Mouse (Mus musculus) G1E (cell line): ENCODE results near the gene Kdm5c. TPM values are rescaled to one million over a fixed set of nuclear protein-coding genes. Genes with fewer than 3 reads are reported as not detected.
"Not testable (repeated sequence)": the region's sequence is repeated elsewhere in the genome, so short reads cannot be mapped to it uniquely, and the experiment has no call there.

Experiments used
- ATAC-seq: 2 replicates; pipeline ENCODE4 v1.8.0; 2016; ENCODE audit warnings: mild to moderate bottlenecking; ENCODE audit not compliant: insufficient number of reproducible peaks, poor library complexity, low FRiP score, severe bottlenecking; ENCODE audit errors: extremely low read depth
- DNase-seq: peaks from one replicate; pipeline ENCODE4 v3.0.0; 2012; ENCODE audit warnings: low spot score
- H3K27me3 ChIP-seq: 2 replicates; pipeline ENCODE4 v1.6.1; 2012; ENCODE audit warnings: mild to moderate bottlenecking, low read length, inconsistent platforms; ENCODE audit not compliant: insufficient read depth
- H3K36me3 ChIP-seq: replicated peaks from 2 replicates; pipeline ENCODE3; 2012; ENCODE audit warnings: mild to moderate bottlenecking, inconsistent platforms
- H3K4me1 ChIP-seq: 2 replicates; pipeline ENCODE4 v1.6.1; 2012; ENCODE audit warnings: low read depth, low read length, inconsistent platforms, mixed read lengths; ENCODE audit not compliant: insufficient read depth
- H3K4me3 ChIP-seq: 2 replicates; pipeline ENCODE4 v1.5.1; 2012; ENCODE audit warnings: low read depth, mild to moderate bottlenecking, inconsistent platforms, low read length, moderate library complexity, mixed read lengths
- H3K9me3 ChIP-seq: replicated peaks from 2 replicates; pipeline ENCODE4 v1.6.1; 2012; ENCODE audit warnings: inconsistent platforms
- CTCF ChIP-seq: IDR thresholded peaks from 2 replicates; pipeline ENCODE4 v1.5.1; 2012; ENCODE audit warnings: low read depth, low read length, inconsistent platforms, mixed read lengths
- GATA1 ChIP-seq: IDR thresholded peaks from 2 replicates; pipeline ENCODE4 v1.6.1; 2012; ENCODE audit warnings: borderline replicate concordance, low read length, inconsistent platforms, mixed read lengths
- GATA2 ChIP-seq: IDR thresholded peaks from 2 replicates; pipeline ENCODE4 v1.6.1; 2012; ENCODE audit warnings: low read depth, low read length, inconsistent platforms, borderline replicate concordance
- POLR2AphosphoS5 ChIP-seq: IDR thresholded peaks from 2 replicates; pipeline ENCODE4 v1.6.1; 2012; ENCODE audit warnings: low read depth, low read length, inconsistent platforms; ENCODE audit not compliant: insufficient replicate concordance
- TAL1 ChIP-seq: conservative IDR thresholded peaks from 2 replicates; pipeline ENCODE4 v1.6.1; 2012; ENCODE audit warnings: low read depth, low read length, inconsistent platforms, mixed read lengths
- polyA plus RNA-seq: library from polyadenylated mRNA; stranded (reverse); fragments of >175 nt; gene quantifications from 2 replicates; pipeline ENCODE4 v1.2.3, GENCODE M21; 2012
- total RNA-seq, 2 experiments: library from RNA; stranded (forward) in 1 of 2; stranded (reverse) in 1 of 2; fragments of 200-1000 nt in 1 of 2; fragments of >200 nt in 1 of 2; fragmentation: Nextera tagmentation in 1 of 2; gene quantifications; 2 replicates each; pipeline ENCODE4 v1.2.3; 2014 to 2017

Gene Kdm5c
- total and polyA plus RNA-seq, 3 experiments: 48.0 to 130 (median 71.5) TPM

- ATAC-seq (no peak), DNase-seq (no peak)
- Histone ChIP-seq H3K4me3 (no peak overlapping the region), H3K4me1 (no peaks in the 10 kb centered on the region), H3K36me3 (peaks cover 26% of the 10 kb centered on the region), H3K9me3 (no peaks in the 10 kb centered on the region), H3K27me3 (no peaks in the 10 kb centered on the region)
- TF ChIP-seq TAL1 (no peak), CTCF (no peak), GATA1 (no peak), POLR2AphosphoS5 (no peak), GATA2 (no peak)
These were observed 46.6 kb downstream of the Kdm5c start for GRCm38 (mm10) chrX:152279384-152279783.

DNA sequence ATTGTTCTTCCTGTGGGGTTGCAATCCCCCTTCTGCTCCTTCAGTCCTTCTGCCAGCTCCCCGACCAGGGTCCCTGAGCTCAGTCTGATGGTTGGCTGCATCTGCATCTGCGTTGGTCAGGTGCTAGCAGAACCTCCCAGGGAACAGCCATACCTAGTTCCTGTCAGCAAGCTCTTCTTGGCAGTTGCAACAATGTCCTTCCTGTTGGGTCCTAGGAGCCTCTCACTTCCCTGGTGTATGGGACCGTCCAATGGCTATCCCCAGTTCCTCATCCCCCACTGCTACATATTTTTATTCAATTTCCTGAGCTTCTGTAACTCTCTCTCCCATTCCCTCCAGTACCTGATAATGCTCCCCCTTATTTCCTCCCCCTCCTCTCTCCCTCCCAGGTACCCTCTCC, 51.9 kb downstream of the Kdm5c start:
- TF ChIP-seq CTCF (no peak), GATA1 (no peak), TAL1 (no peak), POLR2AphosphoS5 (no peak), GATA2 (no peak)

GRCm38 (mm10) chrX:152287026-152287425, 54.2 kb downstream of the Kdm5c start:
- not testable (repeated sequence) for ATAC-seq, H3K4me1 ChIP-seq, H3K9me3 ChIP-seq, H3K27me3 ChIP-seq, DNase-seq, H3K36me3 ChIP-seq, H3K4me3 ChIP-seq

More for the DNA sequence above, 51.9 kb downstream of the Kdm5c start:
- Histone ChIP-seq H3K27me3 (no peaks in the 10 kb centered on the region), H3K4me1 (no peaks in the 10 kb centered on the region), H3K36me3 (no peaks in the 10 kb centered on the region), H3K4me3 (no peak overlapping the region), H3K9me3 (no peaks in the 10 kb centered on the region)
- DNase-seq (no peak), ATAC-seq (no peak)

GRCm38 (mm10) chrX:152306224-152306623, 73.4 kb downstream of the Kdm5c start:
- no peaks in the 10 kb centered on the region for H3K4me1 ChIP-seq
- TF ChIP-seq POLR2AphosphoS5 (no peak), CTCF (no peak), TAL1 (no peak), GATA1 (no peak), GATA2 (no peak)
- ATAC-seq: no peak

DNA sequence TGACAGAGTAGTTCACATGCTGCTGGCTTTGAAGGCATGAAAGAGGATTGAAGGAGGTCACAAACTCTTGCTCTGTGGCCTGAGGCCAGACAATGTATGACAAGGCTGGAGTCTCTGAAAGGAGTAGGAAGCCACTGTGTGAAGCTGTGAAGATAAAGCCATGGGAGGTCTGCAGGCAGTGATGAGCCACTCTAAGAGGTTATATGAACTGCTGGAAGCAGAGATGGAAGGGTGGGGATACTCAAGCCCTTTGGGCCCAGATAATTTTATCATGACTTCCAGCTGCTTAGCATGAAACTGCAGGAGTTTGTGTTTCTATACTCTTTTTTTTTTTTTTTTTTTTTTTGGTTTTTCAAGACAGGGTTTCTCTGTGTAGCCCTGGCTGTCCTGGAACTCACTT, 74.6 kb downstream of the Kdm5c start:
- H3K36me3 ChIP-seq: peaks cover 8% of the 10 kb centered on the region
- no peak for DNase-seq
- H3K4me3 ChIP-seq: no peak overlapping the region
- no peaks in the 10 kb centered on the region for H3K27me3 ChIP-seq
- no peak for TF ChIP-seq POLR2AphosphoS5
- no peak for TF ChIP-seq CTCF
- no peak for TF ChIP-seq GATA1
- no peak for TF ChIP-seq GATA2
- no peak for TF ChIP-seq TAL1
- H3K9me3 ChIP-seq: no peaks in the 10 kb centered on the region
- H3K4me1 ChIP-seq: no peaks in the 10 kb centered on the region
- ATAC-seq: no peak; the same call in 1 of the 2 replicates

More at GRCm38 (mm10) chrX:152306224-152306623, 73.4 kb downstream of the Kdm5c start:
- Histone ChIP-seq H3K9me3 (no peaks in the 10 kb centered on the region), H3K4me3 (no peak overlapping the region), H3K36me3 (peaks cover 8% of the 10 kb centered on the region), H3K27me3 (no peaks in the 10 kb centered on the region)
- DNase-seq: no peak

DNA sequence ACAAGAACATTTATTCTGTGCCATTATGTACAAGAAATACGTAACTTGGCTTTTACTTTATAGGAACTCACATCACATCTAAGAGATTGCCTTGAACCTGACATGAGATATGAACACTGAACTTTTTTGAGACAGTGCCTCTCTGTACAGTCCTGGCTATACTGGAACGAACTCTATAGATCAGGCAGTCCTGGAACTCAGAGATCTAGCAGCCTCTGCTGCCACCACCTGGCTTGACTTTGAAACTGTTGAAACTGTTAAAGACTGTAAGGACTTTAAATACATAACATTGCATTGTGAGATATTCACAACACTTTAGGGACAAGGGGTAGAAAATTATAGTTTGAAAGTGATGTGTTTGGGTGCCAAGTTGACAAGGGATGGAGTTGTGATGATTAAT, 75.1 kb downstream of the Kdm5c start:
- Histone ChIP-seq H3K36me3 (peaks cover 8% of the 10 kb centered on the region), H3K27me3 (no peaks in the 10 kb centered on the region), H3K9me3 (no peaks in the 10 kb centered on the region), H3K4me3 (no peak overlapping the region), H3K4me1 (no peaks in the 10 kb centered on the region)
- no peak for TF ChIP-seq GATA2
- no peak for TF ChIP-seq CTCF
- TF ChIP-seq GATA1: no peak
- no peak for TF ChIP-seq TAL1
- TF ChIP-seq POLR2AphosphoS5: no peak
- DNase-seq: no peak
- peak; percentile 54; the same call in 1 of the 2 replicates for ATAC-seq

- H3K36me3 ChIP-seq: peaks cover 14% of the 10 kb centered on the region
- no peaks in the 10 kb centered on the region for H3K9me3 ChIP-seq
- no peaks in the 10 kb centered on the region for H3K27me3 ChIP-seq
- ATAC-seq: no peak
- H3K4me3 ChIP-seq: no peak overlapping the region
- no peak for TF ChIP-seq TAL1
- no peak for TF ChIP-seq CTCF
- TF ChIP-seq GATA1: no peak
- no peak for TF ChIP-seq POLR2AphosphoS5
- H3K4me1 ChIP-seq: peaks cover 7% of the 10 kb centered on the region
- no peak for DNase-seq
These were observed 87.7 kb downstream of the Kdm5c start for GRCm38 (mm10) chrX:152320535-152320934.
